Mouse (Mus musculus): ENCODE results near the gene Ppm1m.

DNA sequence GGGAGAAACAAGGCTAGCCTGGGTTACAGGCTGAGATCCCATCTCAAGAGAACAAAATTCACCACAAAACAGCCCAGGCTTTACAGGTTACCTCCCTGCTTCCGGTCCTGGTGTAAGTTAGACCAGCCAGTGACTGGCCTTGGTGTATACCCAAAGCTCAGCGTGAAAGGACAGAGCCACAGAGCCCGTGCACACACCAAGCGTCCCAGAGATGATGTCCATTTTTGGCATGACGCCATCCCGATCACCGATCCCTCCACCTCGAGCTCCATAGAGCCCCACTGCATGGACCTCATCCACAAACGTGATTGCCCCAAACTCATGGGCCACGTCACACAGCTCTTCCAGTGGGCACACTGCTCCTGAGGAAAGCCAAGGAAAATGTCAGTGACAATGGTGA, 38.3 kb upstream of the Ppm1m start:
- TF ChIP-seq GATA1 (IDR thresholded peaks at IDR 0.05; ENCODE audit: low read length) (no peak), TAL1 (IDR thresholded peaks at IDR 0.05; ENCODE audit: low read length) (no peak)
